Mouse (Mus musculus): ENCODE measurements at regions not wholly inside any gene's neighbourhood (a gene's known extent, or its start where the extent isn't known, plus 50 kb on each side); places are given as distances from the start of the nearest gene placed in this dataset.

GRCm38 (mm10) chr10:53180751-53181151 is 156.7 kb upstream of the Pln start:
- TF ChIP-seq ZNF384 (IDR thresholded peaks at IDR 0.05; ENCODE audit: low read depth, low read length) (no peak), CHD2 (IDR thresholded peaks at IDR 0.05; ENCODE audit: low read depth, low read length) (no peak)

Measured in ES-E14 (cell line).